Mouse (Mus musculus) olfactory bulb, adult 2 months (tissue): ENCODE data around the gene Ptprk.

Experiments
- CTCF ChIP-seq: fragments of 200-500 bp; IDR thresholded peaks from 2 replicates; pipeline ENCODE4 v1.5.1; 2012; ENCODE audit warnings: low read depth, mild to moderate bottlenecking, low read length, moderate library complexity; ENCODE audit not compliant: insufficient read depth
- POLR2A ChIP-seq: fragments of 200-500 bp; IDR thresholded peaks from 2 replicates; pipeline ENCODE4 v1.6.1; 2012; ENCODE audit warnings: mild to moderate bottlenecking, low read depth, low read length, moderate library complexity; ENCODE audit not compliant: insufficient read depth

DNA sequence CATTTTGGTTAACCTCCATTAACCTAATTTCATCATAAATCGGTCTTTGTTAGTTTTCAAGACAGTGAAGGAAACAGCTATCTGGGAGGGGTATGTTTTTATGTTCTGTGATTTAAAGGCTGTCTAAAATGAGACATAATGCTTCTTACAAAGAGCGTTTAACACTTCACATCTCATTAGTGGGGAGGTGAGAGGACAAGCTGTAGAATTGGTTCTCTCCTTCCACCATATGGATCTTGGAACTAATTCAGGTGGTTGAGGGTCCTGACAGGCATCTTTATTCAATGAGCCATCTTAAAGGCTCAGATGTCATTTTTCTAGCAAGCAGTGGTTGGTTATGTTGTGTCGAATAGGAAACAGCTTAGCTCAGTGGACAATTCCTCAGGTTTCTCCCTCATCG is 19.9 kb upstream of the Ptprk start:
- TF ChIP-seq POLR2A = no peak
- TF ChIP-seq CTCF = no peak
